Mouse (Mus musculus) thymus, adult 2 months (tissue): ENCODE measurements around the gene Iqch. TPM values are rescaled to one million over a fixed set of nuclear protein-coding genes. Genes with fewer than 3 reads are reported as not detected.

ENCODE experiments used
- DNase-seq: peaks from one replicate; pipeline ENCODE4 v3.0.0; 2021
- H3K27ac ChIP-seq: fragments of 200-500 bp; 2 replicates; pipeline ENCODE4 v1.5.1; 2012; ENCODE audit warnings: low read length, control low read depth; ENCODE audit not compliant: control insufficient read depth, insufficient read depth
- H3K27me3 ChIP-seq: fragments of 200-500 bp; 2 replicates; pipeline ENCODE4 v1.6.1; 2012; ENCODE audit warnings: mild to moderate bottlenecking, low read length, moderate library complexity, mixed read lengths; ENCODE audit not compliant: control insufficient read depth, insufficient read depth
- H3K36me3 ChIP-seq: fragments of 200-500 bp; 2 replicates; pipeline ENCODE4 v1.6.1; 2012; ENCODE audit warnings: mild to moderate bottlenecking, low read length, moderate library complexity; ENCODE audit not compliant: control insufficient read depth, insufficient read depth
- H3K4me1 ChIP-seq: fragments of 200-500 bp; replicated peaks from 2 replicates; pipeline ENCODE4 v1.6.1; 2012; ENCODE audit warnings: low read length; ENCODE audit not compliant: control insufficient read depth, insufficient read depth
- H3K4me3 ChIP-seq: fragments of 200-500 bp; 2 replicates; pipeline ENCODE4 v1.5.1; 2012; ENCODE audit warnings: mild to moderate bottlenecking, low read length, control low read depth, moderate library complexity; ENCODE audit not compliant: control insufficient read depth, insufficient read depth
- CTCF ChIP-seq: fragments of 200-500 bp; IDR thresholded peaks from 2 replicates; pipeline ENCODE4 v1.5.1; 2012; ENCODE audit warnings: mild to moderate bottlenecking, control low read depth, low read length, moderate library complexity, borderline replicate concordance; ENCODE audit not compliant: control insufficient read depth, poor library complexity, insufficient read depth; ENCODE audit errors: extremely low read depth
- POLR2A ChIP-seq: fragments of 200-500 bp; IDR thresholded peaks from 2 replicates; pipeline ENCODE4 v1.6.1; 2012; ENCODE audit warnings: mild to moderate bottlenecking, low read length, control low read depth, moderate library complexity; ENCODE audit not compliant: control insufficient read depth, poor library complexity, insufficient read depth; ENCODE audit errors: extremely low read depth
- WGBS: fragments of 180-500 bp; shearing (Covaris S2); methylation state at CpG from one replicate; pipeline ENCODE4 v1.1.7; 2018; 5-methylcytosine and 5-hydroxymethylcytosine counted together
- polyA plus RNA-seq: library from polyadenylated mRNA; depleted of rRNA; stranded (reverse); fragments of >200 nt; gene quantifications from 2 replicates; pipeline ENCODE4 v1.2.3, GENCODE M21; 2012

Gene Iqch
- polyA plus RNA-seq, 1 experiment, result 0.16 TPM

- no peak for DNase-seq
Measured at GRCm38 (mm10) chr9:63632045-63632444, 29.8 kb upstream of the Iqch start.

GRCm38 (mm10) chr9:63625090-63625756 is 22.9 kb upstream of the Iqch start:
- H3K36me3 ChIP-seq, result peaks cover 44% of the 10 kb centered on the region
- 96% methylated on average over 9 of the region's 9 CpGs for WGBS
- no peak for TF ChIP-seq CTCF
- no peak for TF ChIP-seq POLR2A
- no peak overlapping the region for H3K27ac ChIP-seq
- no peaks in the 10 kb centered on the region for H3K27me3 ChIP-seq
- no peak for DNase-seq
- H3K4me3 ChIP-seq, result no peak overlapping the region
- no peaks in the 10 kb centered on the region for H3K4me1 ChIP-seq

More at GRCm38 (mm10) chr9:63632045-63632444, 29.8 kb upstream of the Iqch start:
- no peak overlapping the region for H3K27ac ChIP-seq
- peaks cover 46% of the 10 kb centered on the region for H3K36me3 ChIP-seq
- H3K4me1 ChIP-seq, result no peaks in the 10 kb centered on the region
- TF ChIP-seq POLR2A, result no peak
- TF ChIP-seq CTCF, result no peak
- 97% methylated on average over 4 of the region's 4 CpGs for WGBS
- no peak overlapping the region for H3K4me3 ChIP-seq
- H3K27me3 ChIP-seq, result no peaks in the 10 kb centered on the region

- TF ChIP-seq CTCF, result no peak
- no peak for TF ChIP-seq POLR2A
- no peak for DNase-seq
- WGBS, result 96% methylated on average over 15 of the region's 15 CpGs
Measured at GRCm38 (mm10) chr9:63623895-63624569, 21.7 kb upstream of the Iqch start.

GRCm38 (mm10) chr9:63617967-63618366 is 15.7 kb upstream of the Iqch start:
- 62% methylated on average over 2 of the region's 2 CpGs for WGBS
- Histone ChIP-seq H3K27ac (no peak overlapping the region), H3K27me3 (no peaks in the 10 kb centered on the region), H3K4me1 (peaks cover 5% of the 10 kb centered on the region), H3K4me3 (no peak overlapping the region), H3K36me3 (peaks cover 51% of the 10 kb centered on the region)
- no peak for TF ChIP-seq POLR2A
- no peak for TF ChIP-seq CTCF
- no peak for DNase-seq

More at GRCm38 (mm10) chr9:63623895-63624569, 21.7 kb upstream of the Iqch start:
- H3K27ac ChIP-seq, result no peak overlapping the region
- no peaks in the 10 kb centered on the region for H3K4me1 ChIP-seq
- no peaks in the 10 kb centered on the region for H3K27me3 ChIP-seq
- H3K36me3 ChIP-seq, result peaks cover 44% of the 10 kb centered on the region
- no peak overlapping the region for H3K4me3 ChIP-seq

- peaks cover 25% of the 10 kb centered on the region for H3K36me3 ChIP-seq
- no peaks in the 10 kb centered on the region for H3K27me3 ChIP-seq
- WGBS, result 55% methylated on average over 11 of the region's 11 CpGs
- no peak for DNase-seq
- peaks cover 34% of the 10 kb centered on the region for H3K4me1 ChIP-seq
- no peak overlapping the region for H3K4me3 ChIP-seq
- H3K27ac ChIP-seq, result no peak overlapping the region
- no peak for TF ChIP-seq POLR2A
- TF ChIP-seq CTCF, result no peak
Measured at GRCm38 (mm10) chr9:63614018-63614985, 12.0 kb upstream of the Iqch start.

GRCm38 (mm10) chr9:63613569-63613968 is 11.3 kb upstream of the Iqch start:
- Histone ChIP-seq H3K4me3 (no peak overlapping the region), H3K27ac (no peak overlapping the region), H3K36me3 (peaks cover 19% of the 10 kb centered on the region), H3K27me3 (no peaks in the 10 kb centered on the region), H3K4me1 (peaks cover 39% of the 10 kb centered on the region)
- no peak for DNase-seq
- WGBS, result 20% methylated on average over 1 of the region's 1 CpGs
- TF ChIP-seq CTCF (no peak), POLR2A (no peak)
